Mouse (Mus musculus) embryonic facial prominence, embryonic 14.5 days (tissue): ENCODE data around the gene Mtcl1. TPM values are rescaled to one million over a fixed set of nuclear protein-coding genes. Genes with fewer than 3 reads are reported as not detected.

ENCODE experiments used
- ATAC-seq: fragments of 200-750 bp; cut with Nextera tagmentation; 2 replicates; pipeline ENCODE4 v1.8.0; 2017; ENCODE audit warnings: low read depth, moderate number of reproducible peaks, moderate TSS enrichment
- DNase-seq: peaks from one replicate; pipeline ENCODE4 v3.0.0-alpha.2; 2015; ENCODE audit warnings: low spot score
- H3K27ac ChIP-seq: fragments of 300-500 bp; sonication (generic); replicated peaks from 2 replicates; pipeline ENCODE4 v1.5.1; 2014; ENCODE audit warnings: low read depth, mild to moderate bottlenecking, low read length, moderate library complexity
- H3K27me3 ChIP-seq: fragments of 300-500 bp; sonication (generic); replicated peaks from 2 replicates; pipeline ENCODE4 v1.6.1; 2014; ENCODE audit warnings: low read length; ENCODE audit not compliant: control insufficient read depth, insufficient read depth
- H3K36me3 ChIP-seq: fragments of 300-500 bp; sonication (generic); 2 replicates; pipeline ENCODE4 v1.6.1; 2014; ENCODE audit warnings: low read length, mixed read lengths; ENCODE audit not compliant: control insufficient read depth, insufficient read depth
- H3K4me1 ChIP-seq: fragments of 300-500 bp; sonication (generic); 2 replicates; pipeline ENCODE4 v1.6.1; 2014; ENCODE audit warnings: antibody characterized with exemption, low read length; ENCODE audit not compliant: control insufficient read depth, insufficient read depth
- H3K4me2 ChIP-seq: fragments of 300-500 bp; sonication (generic); 2 replicates; pipeline ENCODE4 v1.6.1; 2014; ENCODE audit warnings: low read depth, mild to moderate bottlenecking, low read length, moderate library complexity, mixed read lengths
- H3K4me3 ChIP-seq: fragments of 300-500 bp; sonication (generic); 2 replicates; pipeline ENCODE4 v1.5.1; 2014; ENCODE audit warnings: low read depth, mild to moderate bottlenecking, low read length
- H3K9ac ChIP-seq: fragments of 300-500 bp; sonication (generic); 2 replicates; pipeline ENCODE4 v1.6.1; 2014; ENCODE audit warnings: low read depth, mild to moderate bottlenecking, low read length, moderate library complexity, mixed read lengths
- H3K9me3 ChIP-seq: fragments of 300-500 bp; sonication (generic); 2 replicates; pipeline ENCODE4 v1.6.1; 2016; ENCODE audit warnings: low read length; ENCODE audit not compliant: control insufficient read depth
- WGBS: fragments of 180-500 bp; shearing (Covaris S2); extraction: QIAGEN DNeasy Blood & Tissue Kit; methylation state at CpG from one replicate; pipeline ENCODE4 v1.1.7; 2014; 5-methylcytosine and 5-hydroxymethylcytosine counted together
- polyA plus RNA-seq: library from polyadenylated mRNA; unstranded; fragments of >200 nt; fragmentation: Nextera tagmentation; extraction: Ambion mirVana; gene quantifications from 2 replicates; pipeline ENCODE4 v1.2.1, GENCODE M21; 2014

The Mtcl1 gene
- polyA plus RNA-seq, 1 experiment from 2014 or later, result 8.8 TPM

DNA sequence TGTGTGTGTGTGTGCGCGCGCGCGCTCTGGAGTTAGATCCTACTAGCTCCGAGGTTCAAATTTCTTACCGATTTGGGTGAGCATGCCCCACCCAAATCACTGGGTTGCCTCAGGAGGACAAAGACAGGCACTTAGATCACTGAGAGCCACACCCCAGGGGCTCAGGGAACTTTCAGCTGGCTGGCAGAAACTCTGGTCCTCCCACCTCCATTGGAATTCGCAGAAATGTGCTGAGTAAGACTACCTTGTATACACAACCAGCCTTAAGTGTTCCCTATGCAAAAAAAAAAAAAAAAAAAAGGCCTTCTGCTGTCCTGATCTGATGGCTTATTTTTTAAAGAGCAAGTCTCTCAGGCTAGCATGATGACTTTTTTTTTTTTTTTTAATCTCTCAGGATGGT lies 30.1 kb downstream of the Mtcl1 start:
- ATAC-seq (peak; percentile 62), DNase-seq (peak; percentile 82)

DNA sequence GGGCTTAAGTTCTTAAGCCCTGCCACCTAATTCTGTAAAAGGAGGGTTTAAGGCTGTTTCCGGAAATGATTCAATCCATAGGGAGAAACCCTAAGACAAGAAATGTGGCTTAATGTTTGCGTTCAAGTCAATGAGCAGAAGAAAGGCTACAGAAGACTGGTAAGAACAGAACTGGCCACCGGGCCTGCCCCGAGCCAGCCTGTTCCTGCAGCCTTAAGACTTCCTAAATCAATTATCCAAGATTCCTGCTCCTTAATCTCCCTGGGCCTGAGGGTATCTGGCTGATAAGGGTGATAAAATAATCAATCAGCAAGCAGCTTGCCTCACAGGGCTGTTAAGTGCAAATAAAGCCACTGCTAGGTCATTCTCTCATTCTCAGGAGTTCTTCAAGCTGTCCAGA lies 31.8 kb downstream of the Mtcl1 start:
- no peak overlapping the region for H3K27ac ChIP-seq
- no peak overlapping the region for H3K9ac ChIP-seq
- ATAC-seq (no peak), DNase-seq (no peak)
- H3K36me3 ChIP-seq, result no peaks in the 10 kb centered on the region
- WGBS, result 51% methylated on average over 4 of the region's 4 CpGs
- H3K4me2 ChIP-seq, result no peak overlapping the region
- no peak overlapping the region for H3K4me3 ChIP-seq
- no peaks in the 10 kb centered on the region for H3K9me3 ChIP-seq
- peaks cover 5% of the 10 kb centered on the region; the same call in 1 of the 2 replicates for H3K4me1 ChIP-seq
- H3K27me3 ChIP-seq, result no peaks in the 10 kb centered on the region

More for the DNA sequence above, 30.1 kb downstream of the Mtcl1 start:
- Histone ChIP-seq H3K4me3 (no peak overlapping the region), H3K27ac (no peak overlapping the region), H3K9ac (no peak overlapping the region), H3K4me2 (no peak overlapping the region), H3K9me3 (no peaks in the 10 kb centered on the region), H3K4me1 (peaks cover 5% of the 10 kb centered on the region; the same call in 1 of the 2 replicates), H3K36me3 (peaks cover 3% of the 10 kb centered on the region; the same call in 1 of the 2 replicates), H3K27me3 (no peaks in the 10 kb centered on the region)
- WGBS, result 42% methylated on average over 8 of the region's 8 CpGs

DNA sequence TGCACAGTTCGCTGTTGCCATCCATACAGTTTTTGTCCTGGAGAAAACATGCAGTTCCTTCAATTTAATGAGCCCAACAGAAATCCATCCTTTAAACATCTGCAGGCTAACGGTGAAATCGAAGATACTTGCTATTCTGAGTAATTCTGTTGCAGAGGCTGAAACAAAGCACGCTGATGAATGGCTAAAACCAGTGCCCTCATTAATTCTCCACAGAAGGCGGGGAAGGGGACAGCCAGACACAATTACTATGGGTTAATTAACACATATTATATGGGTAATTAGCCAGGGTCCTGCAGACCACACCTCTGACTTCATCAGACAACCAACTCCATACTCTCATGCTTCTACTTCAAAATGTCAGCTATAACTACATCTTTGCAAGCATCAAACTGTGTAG lies 32.2 kb downstream of the Mtcl1 start:
- no peak overlapping the region for H3K27ac ChIP-seq

DNA sequence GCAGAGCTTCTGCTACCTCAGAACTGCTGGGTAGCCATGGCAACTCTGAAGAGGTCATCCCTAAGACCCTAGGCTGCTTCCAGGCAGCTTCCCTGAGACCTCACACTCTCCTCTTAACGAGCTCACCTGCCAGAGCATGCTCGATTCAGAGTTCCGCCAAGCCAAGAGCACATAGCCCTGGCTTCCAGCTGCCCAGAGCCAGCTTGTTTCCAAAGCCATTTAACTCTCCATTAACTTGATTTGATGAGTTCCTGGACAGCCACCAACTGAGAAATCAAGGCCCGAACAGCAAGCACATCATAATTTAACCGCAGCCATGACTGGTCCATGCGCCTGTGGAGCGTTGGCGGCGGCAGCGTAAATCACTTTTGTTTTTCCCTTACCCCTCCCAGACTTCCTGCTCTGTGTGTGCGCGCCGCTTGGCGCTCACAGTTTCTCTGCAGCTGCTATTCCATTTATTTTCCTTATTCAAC lies 32.7 kb downstream of the Mtcl1 start:
- no peaks in the 10 kb centered on the region for H3K9me3 ChIP-seq
- H3K36me3 ChIP-seq, result no peaks in the 10 kb centered on the region
- H3K4me1 ChIP-seq, result peaks cover 13% of the 10 kb centered on the region
- 54% methylated on average over 14 of the region's 14 CpGs for WGBS
- H3K27ac ChIP-seq, result no peak overlapping the region
- H3K4me2 ChIP-seq, result peak overlapping the region; percentile 40
- H3K27me3 ChIP-seq, result no peaks in the 10 kb centered on the region
- H3K4me3 ChIP-seq, result no peak overlapping the region
- no peak overlapping the region for H3K9ac ChIP-seq
- peak; percentile 61; the same call in 1 of the 2 replicates for ATAC-seq
- DNase-seq, result peak; percentile 56

More for the DNA sequence above, 32.2 kb downstream of the Mtcl1 start:
- no peaks in the 10 kb centered on the region for H3K9me3 ChIP-seq
- H3K4me1 ChIP-seq, result peaks cover 8% of the 10 kb centered on the region
- ATAC-seq (no peak), DNase-seq (no peak)
- H3K36me3 ChIP-seq, result no peaks in the 10 kb centered on the region
- H3K27me3 ChIP-seq, result no peaks in the 10 kb centered on the region
- H3K9ac ChIP-seq, result no peak overlapping the region
- WGBS, result 53% methylated on average over 5 of the region's 5 CpGs
- no peak overlapping the region for H3K4me3 ChIP-seq
- peak overlapping the region; percentile 40; the same call in 1 of the 2 replicates for H3K4me2 ChIP-seq

DNA sequence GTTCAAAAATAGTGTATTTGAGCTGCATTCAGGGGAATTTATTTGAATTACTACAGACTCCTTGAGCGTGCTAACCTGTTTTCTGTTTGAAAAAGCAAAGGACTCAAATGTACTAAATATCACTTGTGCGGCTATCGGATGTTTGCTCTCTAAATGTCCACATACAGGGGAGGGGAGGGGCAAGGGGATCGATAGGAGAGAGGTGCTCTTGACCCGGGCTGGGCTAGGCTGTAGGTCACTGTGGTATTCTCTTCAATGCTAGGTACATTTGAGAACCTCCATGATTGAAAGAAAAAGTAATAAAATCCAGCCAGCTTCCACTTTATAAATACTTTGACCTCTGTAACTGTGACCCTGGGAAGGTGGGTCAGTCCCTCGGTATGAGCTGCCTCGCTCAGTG lies 33.1 kb downstream of the Mtcl1 start:
- Histone ChIP-seq H3K27me3 (no peaks in the 10 kb centered on the region), H3K4me1 (peaks cover 13% of the 10 kb centered on the region), H3K27ac (no peak overlapping the region), H3K36me3 (no peaks in the 10 kb centered on the region), H3K4me3 (no peak overlapping the region), H3K9me3 (no peaks in the 10 kb centered on the region), H3K9ac (no peak overlapping the region), H3K4me2 (peak overlapping the region; percentile 40; the same call in 1 of the 2 replicates)
- no peak for DNase-seq
- no peak for ATAC-seq
- WGBS, result 66% methylated on average over 7 of the region's 7 CpGs

DNA sequence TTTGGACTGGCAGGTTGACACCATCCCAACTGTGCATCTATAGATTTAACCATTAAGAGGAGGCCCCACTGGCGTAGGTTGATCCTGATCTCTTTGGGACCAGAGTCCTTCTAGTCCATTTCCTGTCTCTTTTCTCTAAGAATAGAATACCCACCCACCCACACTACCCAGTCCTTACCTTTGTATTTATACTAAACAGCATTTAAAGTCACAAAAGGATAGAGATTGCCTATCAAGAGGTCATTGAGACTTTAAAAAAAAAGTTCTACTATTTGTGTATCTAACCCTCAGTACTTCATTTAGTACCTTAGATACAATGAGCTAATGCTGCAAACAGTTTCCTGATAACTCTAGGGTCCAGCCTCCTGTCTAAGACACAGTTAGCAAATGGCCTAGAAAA lies 35.2 kb downstream of the Mtcl1 start:
- 86% methylated on average over 1 of the region's 1 CpGs for WGBS
- Histone ChIP-seq H3K27ac (no peak overlapping the region), H3K9ac (no peak overlapping the region), H3K4me1 (peaks cover 13% of the 10 kb centered on the region), H3K4me3 (no peak overlapping the region), H3K27me3 (no peaks in the 10 kb centered on the region), H3K9me3 (no peaks in the 10 kb centered on the region), H3K4me2 (no peak overlapping the region), H3K36me3 (no peaks in the 10 kb centered on the region)
- no peak for DNase-seq
- no peak for ATAC-seq

DNA sequence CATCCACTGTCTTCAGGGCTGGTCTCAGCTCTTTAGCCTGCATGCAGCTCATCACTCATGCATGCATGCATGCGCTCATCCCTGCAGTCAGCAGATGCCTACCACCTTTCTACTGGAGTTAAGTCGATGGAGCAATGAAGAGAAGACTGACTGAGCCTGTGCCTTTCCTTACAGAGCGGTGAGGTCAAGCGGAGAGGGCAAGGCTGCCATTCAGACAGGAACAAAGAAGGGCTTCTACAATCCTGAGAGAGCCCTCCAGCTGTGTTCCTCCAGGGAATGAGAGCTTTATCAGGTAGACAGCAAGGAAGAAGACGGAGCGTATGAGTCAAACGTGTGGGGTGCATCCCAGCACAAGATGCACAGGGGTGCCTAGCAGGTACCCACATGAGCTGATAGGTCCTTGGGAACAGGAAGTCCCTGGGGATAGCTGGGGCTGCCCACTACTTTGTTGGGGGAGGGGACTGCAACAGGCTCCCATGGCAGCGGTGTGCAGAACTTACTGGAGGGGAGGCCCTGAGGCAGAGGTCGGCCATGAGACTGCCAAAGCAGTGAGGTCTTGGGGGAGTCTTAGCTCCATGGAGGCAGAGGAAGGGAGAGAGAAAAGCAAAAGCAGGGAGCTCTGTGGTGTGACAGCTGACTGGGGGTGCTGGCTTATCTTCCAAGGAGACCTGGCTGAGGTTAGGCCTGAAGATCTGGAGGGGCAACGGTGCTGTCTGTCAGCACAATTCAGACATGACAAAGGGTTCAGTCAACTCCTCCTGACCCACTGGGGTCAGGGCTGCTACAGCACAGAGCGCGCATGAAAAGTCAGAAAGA lies 37.2 kb downstream of the Mtcl1 start:
- no peaks in the 10 kb centered on the region for H3K9me3 ChIP-seq
- no peaks in the 10 kb centered on the region for H3K27me3 ChIP-seq
- DNase-seq (peak; percentile 41), ATAC-seq (peak; percentile 58; the same call in 1 of the 2 replicates)
- H3K4me2 ChIP-seq, result no peak overlapping the region
- no peak overlapping the region for H3K9ac ChIP-seq
- H3K4me1 ChIP-seq, result peaks cover 8% of the 10 kb centered on the region
- 41% methylated on average over 12 of the region's 12 CpGs for WGBS
- H3K4me3 ChIP-seq, result no peak overlapping the region
- H3K36me3 ChIP-seq, result no peaks in the 10 kb centered on the region
- no peak overlapping the region for H3K27ac ChIP-seq

DNA sequence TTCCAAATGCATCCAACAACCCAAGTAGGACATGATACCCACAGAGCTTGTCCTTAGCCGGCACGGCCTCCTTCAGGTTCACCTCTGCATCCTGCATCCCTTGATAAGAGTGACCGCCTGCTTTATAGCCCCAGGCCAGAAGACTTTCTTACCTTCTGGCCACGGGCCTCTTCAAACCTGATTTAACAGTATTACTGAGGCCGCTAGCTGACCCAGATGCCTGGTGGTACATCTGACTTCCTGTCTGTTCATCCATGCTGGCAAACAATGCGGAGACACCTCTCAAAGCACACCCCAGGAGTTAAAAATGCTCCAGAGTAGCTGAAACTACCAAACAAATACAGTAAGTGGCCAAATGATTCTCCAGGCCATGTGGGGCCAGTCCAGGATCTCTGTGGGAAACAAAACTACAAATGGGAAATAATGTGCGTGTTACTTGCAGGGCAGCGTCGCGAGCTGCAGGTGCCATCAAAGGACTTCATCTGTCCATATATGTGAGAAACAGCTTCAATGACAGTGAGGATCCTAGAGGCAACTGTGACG lies 38.6 kb downstream of the Mtcl1 start:
- Histone ChIP-seq H3K27ac (no peak overlapping the region), H3K27me3 (no peaks in the 10 kb centered on the region), H3K36me3 (no peaks in the 10 kb centered on the region), H3K9ac (no peak overlapping the region), H3K4me2 (no peak overlapping the region), H3K4me3 (no peak overlapping the region), H3K4me1 (peaks cover 8% of the 10 kb centered on the region), H3K9me3 (no peaks in the 10 kb centered on the region)
- 86% methylated on average over 11 of the region's 11 CpGs for WGBS
- ATAC-seq (no peak), DNase-seq (no peak)
